Comparison of ENCODE assay signal across 27 mouse cellular contexts in genomic region chr10:98720256-98721005, GRCm38 (mm10).
DNase-seq lines count a peak whose midpoint lies in the region; ATAC-seq lines count a peak whose summit lies in the region.
"Had no signal": no experiment of that assay in that cellular context is flagged by ENCODE, and none has a peak within 500 bp of the region (broad histone marks: within the 10 kb centered on the region; RNA-seq: fewer than 3 reads in every experiment).

No protein-coding gene starts in this region.

- no peak overlapping the region for H3K4me2 ChIP-seq in liver, embryonic 12.5 days
- no peak overlapping the region for H3K4me2 ChIP-seq in lung, embryonic 16.5 days (ENCODE audit: low read depth, low read length)
- H3K4me2 ChIP-seq: embryonic facial prominence, embryonic 12.5 days; heart, embryonic 11.5 days; hindbrain, embryonic 15.5 days; kidney, embryonic 15.5 days; neural tube, embryonic 15.5 days had no signal

- 28% methylated on average over 6 of the region's 6 CpGs for WGBS in liver, embryonic 12.5 days (ENCODE audit: insufficient replicate concordance)
- 23% methylated on average over 6 of the region's 6 CpGs for WGBS in lung, embryonic 16.5 days

- no peaks in the 10 kb centered on the region for H3K36me3 ChIP-seq in liver, embryonic 12.5 days
- H3K36me3 ChIP-seq in lung, embryonic 16.5 days (ENCODE audit: control insufficient read depth, insufficient read depth, low read length), result no peaks in the 10 kb centered on the region
- H3K36me3 ChIP-seq: embryonic facial prominence, embryonic 12.5 days; hindbrain, embryonic 15.5 days; kidney, embryonic 15.5 days; neural tube, embryonic 15.5 days had no signal

- no peak for DNase-seq in liver
- DNase-seq in lung, postnatal 14 days, result no peak
- DNase-seq in frontal cortex, postnatal 36 days (ENCODE audit: low spot score in 2 of 2), result no peak
- DNase-seq: adrenal gland, postnatal 10 days; cerebellum, adult 8-10 months; cerebellum, postnatal 36 days; embryo, embryonic 11 days; gastrocnemius, postnatal 25 days; heart, adult 18-20 months; kidney, adult 11 months; lung, postnatal 36 days; midbrain, embryonic 14.5 days; right cerebral cortex, adult 18-20 months; thymus, adult 2 months; thymus, postnatal 36 days had no signal

- H3K27ac ChIP-seq in liver, embryonic 12.5 days, result no peak overlapping the region
- peak overlapping the region; percentile 28; the same call in 1 of the 2 replicates for H3K27ac ChIP-seq in lung, embryonic 16.5 days (ENCODE audit: low read length)
- H3K27ac ChIP-seq: embryonic facial prominence, embryonic 12.5 days; hindbrain, embryonic 15.5 days; kidney, embryonic 15.5 days; neural tube, embryonic 15.5 days had no signal

- ATAC-seq in liver, embryonic 12.5 days, result peak; percentile 47; the same call in 1 of the 2 replicates
- ATAC-seq in lung, embryonic 16.5 days (ENCODE audit: low read depth), result peak; percentile 47; the same call in 1 of the 2 replicates
- ATAC-seq in common myeloid progenitor, adult 5-6 weeks (replicated peaks; ENCODE audit: low read depth, poor library complexity, severe bottlenecking), result peak; percentile 50; the same call in 1 of the 2 replicates
- ATAC-seq in megakaryocyte-erythroid progenitor cell, adult 5-6 weeks (replicated peaks; ENCODE audit: low FRiP score, low TSS enrichment, poor library complexity, severe bottlenecking), result peak; percentile 64; the same call in 1 of the 2 replicates
- ATAC-seq: CD4-positive, CD25-positive, alpha-beta regulatory T cell, adult 4 months; forebrain, embryonic 14.5 days; inflammation-experienced regulatory T-cells, adult 6 months had no signal

- no peak overlapping the region for H3K9ac ChIP-seq in liver, embryonic 12.5 days
- no peak overlapping the region for H3K9ac ChIP-seq in lung, embryonic 16.5 days (ENCODE audit: low read length)
- H3K9ac ChIP-seq: embryonic facial prominence, embryonic 12.5 days; hindbrain, embryonic 15.5 days; kidney, embryonic 15.5 days; neural tube, embryonic 15.5 days had no signal

- peaks cover 34% of the 10 kb centered on the region for H3K4me1 ChIP-seq in liver, embryonic 12.5 days
- 0 out of 2 replicates have a peak, but pooled peaks cover 2% of the 10 kb centered on the region for H3K4me1 ChIP-seq in lung, embryonic 16.5 days (replicated peaks; ENCODE audit: control insufficient read depth, insufficient read depth, low read length)
- H3K4me1 ChIP-seq: embryonic facial prominence, embryonic 12.5 days; hindbrain, embryonic 15.5 days; neural tube, embryonic 15.5 days had no signal

- H3K9me3 ChIP-seq in liver, embryonic 12.5 days (replicated peaks), result no peaks in the 10 kb centered on the region
- no peaks in the 10 kb centered on the region for H3K9me3 ChIP-seq in lung, embryonic 16.5 days (ENCODE audit: control insufficient read depth, low read length)
- H3K9me3 ChIP-seq: embryonic facial prominence, embryonic 12.5 days; hindbrain, embryonic 15.5 days; kidney, embryonic 15.5 days; neural tube, embryonic 15.5 days had no signal

- no peaks in the 10 kb centered on the region for H3K27me3 ChIP-seq in liver, embryonic 12.5 days (replicated peaks)
- no peaks in the 10 kb centered on the region for H3K27me3 ChIP-seq in lung, embryonic 16.5 days (ENCODE audit: control insufficient read depth, insufficient read depth, low read depth, low read length)
- H3K27me3 ChIP-seq: embryonic facial prominence, embryonic 12.5 days; hindbrain, embryonic 15.5 days; kidney, embryonic 15.5 days; neural tube, embryonic 15.5 days had no signal

- H3K4me3 ChIP-seq in liver, embryonic 12.5 days, result no peak overlapping the region
- no peak overlapping the region for H3K4me3 ChIP-seq in lung, embryonic 16.5 days (ENCODE audit: low read length)
- H3K4me3 ChIP-seq: embryonic facial prominence, embryonic 12.5 days; hindbrain, embryonic 15.5 days; kidney, embryonic 15.5 days; neural tube, embryonic 15.5 days had no signal
